Mouse (Mus musculus): ENCODE measurements around the gene Chkb.

Gene Chkb

GRCm38 (mm10) chr15:89396883-89397282 is 32.8 kb downstream of the Chkb start:
- DNase-seq, result no peak

- peak; percentile 58 for DNase-seq
Measured at GRCm38 (mm10) chr15:89390081-89390480, 39.6 kb downstream of the Chkb start.

DNA sequence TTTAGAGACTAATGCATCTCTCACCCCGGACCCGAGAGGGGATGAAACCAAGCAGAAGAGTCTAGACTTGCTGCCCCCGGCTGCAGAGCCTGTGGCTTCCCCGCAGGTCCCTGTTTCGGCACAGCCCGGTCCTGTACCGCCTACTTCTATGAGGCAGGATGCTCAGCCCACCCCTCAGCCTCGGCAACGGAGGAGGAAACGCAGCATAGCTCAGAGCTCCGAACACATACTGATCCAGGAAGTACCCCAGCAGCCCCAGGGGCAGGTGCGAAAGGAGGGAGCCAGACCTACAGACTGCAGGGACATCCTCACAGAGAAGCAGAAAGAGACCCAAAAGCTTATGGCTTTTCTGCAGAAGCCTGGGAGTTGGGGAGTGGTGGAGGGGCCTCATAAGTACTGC is 42.6 kb downstream of the Chkb start:
- no peak for DNase-seq

DNA sequence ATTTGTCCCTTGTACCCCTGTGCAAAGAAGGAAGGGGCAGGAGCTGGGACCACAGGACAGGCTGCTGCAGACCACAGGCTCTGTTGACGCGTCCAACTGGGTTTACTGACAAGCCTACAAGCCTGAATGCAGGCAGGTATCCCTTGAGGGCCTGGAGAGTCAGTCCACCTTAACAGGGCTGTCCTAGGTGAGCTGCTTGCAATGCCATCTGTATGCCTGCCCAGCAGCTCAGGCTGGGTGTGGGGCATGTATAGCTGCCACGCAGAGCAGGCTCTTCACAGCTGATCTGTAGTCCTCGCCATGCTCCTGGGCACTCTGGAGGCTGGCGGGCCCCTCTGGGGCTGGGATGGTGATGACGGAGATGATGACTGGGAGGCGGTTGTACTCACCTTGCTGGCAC is 45.1 kb downstream of the Chkb start, which contains the start of gene Klhdc7b:
TSS of gene Klhdc7b (plus strand) at position 301 of the 400 bp plus-strand sequence.
- no peak for DNase-seq

GRCm38 (mm10) chr15:89379429-89379828 is 50.3 kb downstream of the Chkb start:
- peak; percentile 77 for DNase-seq

- peak; percentile 93 for DNase-seq
Measured at GRCm38 (mm10) chr15:89378831-89379401, 50.8 kb downstream of the Chkb start, which contains the start of gene Odf3b. Gene Odf3b, minus strand, starts transcription at chr15:89379282.

DNA sequence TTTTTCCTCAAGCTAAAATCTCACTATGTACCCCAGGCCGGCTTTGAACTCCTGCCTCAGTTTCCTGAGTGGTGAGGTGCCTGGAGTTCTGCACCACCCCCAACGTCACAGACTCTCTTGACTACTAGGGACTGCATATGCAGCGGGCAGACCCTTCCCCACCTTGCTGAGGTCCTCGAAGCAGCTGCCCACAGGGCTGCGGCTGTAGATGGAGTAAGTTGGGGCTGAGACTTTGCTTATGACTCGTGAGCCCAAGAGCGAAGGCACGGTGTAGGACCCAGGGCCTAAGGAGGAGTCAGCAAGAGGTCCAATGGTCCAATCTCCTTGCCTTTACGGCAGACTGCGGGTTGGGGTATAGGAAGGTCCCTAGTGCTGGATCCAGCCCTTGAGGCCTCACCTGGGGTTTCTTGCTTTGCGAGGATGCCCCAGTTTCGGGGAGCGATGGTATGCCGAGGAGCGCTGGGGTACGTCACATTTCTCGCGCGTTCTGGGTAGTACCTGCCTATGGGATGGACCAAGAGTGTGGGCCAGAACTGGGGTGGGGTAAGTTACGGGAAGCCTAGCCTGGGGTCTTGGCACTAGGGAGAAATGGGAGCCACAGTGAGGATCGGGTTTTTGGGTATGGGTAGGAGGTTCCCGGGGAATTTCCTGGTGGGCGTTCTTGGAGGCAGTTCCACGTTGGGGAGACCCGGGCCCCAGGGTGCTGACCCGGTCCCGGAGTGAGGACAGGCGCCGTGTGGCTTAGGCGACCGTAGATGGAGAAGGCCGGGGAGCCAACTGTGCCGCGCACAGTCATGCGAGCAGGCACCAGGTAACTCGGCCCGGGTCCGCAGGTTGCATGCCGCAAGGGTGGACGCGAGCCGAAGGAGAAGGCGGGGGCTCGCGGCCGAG is 51.5 kb downstream of the Chkb start:
- peak; percentile 74 for DNase-seq

DNA sequence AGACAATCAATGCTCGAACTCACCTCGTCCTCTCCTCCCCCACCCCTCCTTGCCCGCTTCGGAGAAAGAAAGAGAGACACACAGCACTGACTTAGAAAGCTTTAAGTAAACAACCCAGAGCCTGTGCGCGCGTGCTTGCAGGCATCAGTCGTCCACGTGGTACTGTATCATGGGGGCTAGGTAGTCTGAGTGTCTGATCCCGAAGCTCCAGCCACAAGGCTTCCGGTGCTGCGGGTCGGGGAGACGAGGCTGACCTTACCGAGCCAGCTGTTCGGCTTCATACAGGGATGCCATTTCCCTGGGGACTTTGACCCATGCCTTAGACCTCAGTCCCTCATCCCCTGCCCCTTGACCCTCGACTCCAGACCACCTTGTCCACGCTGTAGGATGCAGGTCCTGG is 52.3 kb downstream of the Chkb start:
- peak; percentile 63 for DNase-seq

GRCm38 (mm10) chr15:89376957-89377356 is 52.8 kb downstream of the Chkb start, which contains the start of gene Tymp:
Gene Tymp, minus strand, starts transcription at chr15:89377039.
- peak; percentile 53 for DNase-seq
